Mouse (Mus musculus): ENCODE data around the gene Pyy.

The Pyy gene

DNA sequence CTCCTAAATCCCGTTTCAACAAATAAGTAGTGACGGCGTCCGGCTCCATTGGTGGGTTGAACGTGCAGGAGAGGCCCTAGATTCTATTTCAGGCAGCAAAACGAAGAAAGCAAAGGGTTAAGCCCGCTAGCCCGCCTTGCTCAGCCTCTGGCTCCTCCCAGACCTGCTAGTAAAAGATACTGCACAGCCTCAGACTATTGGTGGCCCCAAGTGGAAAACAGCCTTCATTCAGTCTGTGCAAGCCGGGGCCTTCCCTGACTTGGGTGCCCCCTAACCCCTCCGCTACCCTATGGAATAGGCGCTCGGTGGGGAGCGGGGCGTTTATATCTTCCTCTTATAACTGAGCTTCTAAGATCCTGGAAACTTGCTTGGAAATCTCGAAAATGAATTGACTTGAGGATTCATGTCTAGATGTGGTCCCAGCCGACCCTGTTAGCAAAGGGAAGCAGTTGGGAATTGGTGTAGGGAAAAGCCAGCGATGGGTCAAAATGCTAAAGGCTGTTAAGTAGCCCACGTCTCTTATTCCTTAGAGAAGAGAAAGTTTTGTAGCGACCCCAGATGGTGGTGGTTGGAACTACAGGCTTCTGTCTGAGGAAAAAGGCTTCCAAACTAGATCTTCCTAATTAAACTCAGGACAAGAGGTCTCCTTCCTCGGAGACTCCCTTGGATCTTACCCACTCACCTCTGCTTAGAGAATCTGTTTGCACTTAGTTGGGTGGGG, 18.4 kb downstream of the Pyy start:
- DNase-seq, result peak; percentile 87

DNA sequence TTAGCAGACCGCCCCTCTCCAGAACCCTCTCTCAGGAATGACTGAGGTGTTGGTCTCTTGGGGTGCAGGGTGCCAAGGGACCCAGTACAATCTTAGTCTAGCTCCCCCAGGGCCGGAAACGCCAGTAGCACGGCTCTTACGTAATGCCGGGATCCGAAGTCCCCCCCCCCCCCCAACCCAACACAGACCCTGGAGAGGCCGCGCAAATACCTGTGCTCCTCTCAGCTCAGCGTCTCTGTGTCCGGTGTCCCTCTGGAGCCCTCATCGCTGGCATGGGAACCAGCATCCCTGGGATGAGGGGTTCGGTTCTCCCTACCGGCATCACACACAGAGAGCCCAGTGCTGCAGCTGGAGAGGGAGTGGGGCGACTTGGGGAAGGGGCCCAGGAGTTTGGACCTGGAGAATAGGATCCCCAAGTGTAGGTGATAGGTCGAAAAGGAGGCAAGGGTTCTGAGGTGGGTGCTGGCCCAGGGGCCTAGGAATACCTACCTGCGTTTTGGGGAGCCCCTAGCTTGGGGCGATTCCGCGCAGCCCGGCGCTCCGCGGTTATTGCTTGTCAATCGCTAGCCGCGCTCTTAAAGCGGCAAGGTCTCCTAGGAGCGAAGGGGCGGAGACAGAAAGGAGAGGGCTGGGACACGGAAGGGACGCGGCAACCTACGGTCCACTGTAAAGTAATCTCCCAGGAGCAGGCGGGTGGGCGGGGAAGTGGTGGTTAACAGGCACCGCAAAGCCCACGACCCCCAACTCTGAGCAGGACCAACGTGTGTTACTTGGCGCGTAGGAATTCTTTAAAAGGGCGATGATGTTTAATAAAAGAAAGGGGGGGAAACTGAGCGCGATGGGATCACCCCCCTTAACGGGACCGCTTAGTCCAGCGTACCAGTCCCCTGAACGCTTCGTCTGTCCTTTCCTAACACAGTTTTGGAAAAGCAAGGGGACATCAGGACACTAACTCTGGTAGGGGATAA, 19.4 kb downstream of the Pyy start, which contains the start of gene Mpp2:
TSS of gene Mpp2 (minus strand) at position 585 of the 968 bp plus-strand sequence.
- DNase-seq, result peak; percentile 88

- DNase-seq, result peak; percentile 94
Observed at GRCm38 (mm10) chr11:102087081-102087751, 20.4 kb downstream of the Pyy start.

GRCm38 (mm10) chr11:102086331-102086730, 21.3 kb downstream of the Pyy start:
- peak; percentile 89 for DNase-seq

- peak; percentile 85 for DNase-seq
Observed at GRCm38 (mm10) chr11:102084159-102084558, 23.5 kb downstream of the Pyy start.

- DNase-seq, result peak; percentile 49
Observed at GRCm38 (mm10) chr11:102083193-102083592, 24.4 kb downstream of the Pyy start.

GRCm38 (mm10) chr11:102082322-102082721, 25.3 kb downstream of the Pyy start:
- peak; percentile 93 for DNase-seq

GRCm38 (mm10) chr11:102073722-102074121, 33.9 kb downstream of the Pyy start:
- DNase-seq, result no peak

GRCm38 (mm10) chr11:102072729-102073128, 34.9 kb downstream of the Pyy start:
- no peak for DNase-seq

GRCm38 (mm10) chr11:102070426-102070825, 37.2 kb downstream of the Pyy start:
- DNase-seq, result peak; percentile 30

DNA sequence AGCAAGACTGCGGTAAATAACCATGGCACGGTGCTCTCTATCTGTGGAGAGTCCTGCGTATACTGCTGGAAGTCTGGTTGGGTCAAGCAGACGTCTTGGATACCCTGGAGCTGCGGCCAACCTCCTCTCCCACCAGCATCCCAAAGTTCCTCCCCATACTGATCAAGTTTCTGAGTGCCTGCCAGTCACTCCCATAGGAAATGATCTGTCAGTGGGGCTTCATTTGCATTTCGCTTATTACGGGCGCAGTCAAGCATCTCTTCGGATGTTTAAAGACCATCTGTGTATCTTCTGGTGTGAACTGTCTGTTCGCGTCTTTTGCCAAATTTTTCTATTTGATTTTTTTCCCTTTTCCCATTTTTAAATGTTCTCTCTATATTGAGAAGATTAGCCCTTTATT, 38.0 kb downstream of the Pyy start:
- DNase-seq, result no peak

GRCm38 (mm10) chr11:102068969-102069368, 38.7 kb downstream of the Pyy start:
- DNase-seq, result peak; percentile 35

- DNase-seq, result no peak
Observed at GRCm38 (mm10) chr11:102063076-102063475, 44.6 kb downstream of the Pyy start.

DNA sequence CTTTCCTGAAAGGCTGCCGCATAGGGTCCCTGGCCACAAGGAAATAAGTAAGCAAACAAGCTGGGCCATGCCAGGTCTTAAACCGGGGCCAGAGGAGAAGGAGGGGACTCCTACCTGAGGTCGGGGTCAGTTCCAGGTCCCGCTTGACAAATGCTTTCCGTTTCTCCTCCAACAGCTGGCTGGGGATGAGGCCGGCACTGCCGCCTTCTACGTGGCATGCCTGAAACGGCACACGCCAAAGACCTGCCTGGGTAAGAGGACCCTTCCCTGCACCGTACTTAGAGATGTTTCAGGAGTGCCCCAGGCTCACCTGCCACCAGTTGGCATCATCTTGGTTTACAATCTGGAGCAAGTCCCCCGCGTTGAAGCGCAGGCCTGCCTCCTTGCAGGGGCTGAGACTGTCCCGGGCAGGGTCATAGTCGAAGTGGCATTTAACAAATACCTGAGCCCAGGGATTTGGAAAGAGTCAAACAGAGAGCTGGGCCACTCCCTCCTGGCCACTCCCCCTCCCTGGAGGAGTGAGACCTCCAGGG, 45.6 kb downstream of the Pyy start:
- no peak for DNase-seq

- peak; percentile 86 for DNase-seq
Observed at GRCm38 (mm10) chr11:102061236-102061940, 46.2 kb downstream of the Pyy start.

Data from retina, postnatal 1 day (tissue).